Mouse (Mus musculus) limb, embryonic 14.5 days (tissue): Measurements from ENCODE around the gene Raver1. TPM values are rescaled to one million over a fixed set of nuclear protein-coding genes. Genes with fewer than 3 reads are reported as not detected.

Experiments used
- ATAC-seq: fragments of 200-750 bp; cut with Nextera tagmentation; 2 replicates; pipeline ENCODE4 v1.8.0; 2017; ENCODE audit warnings: low read depth, moderate number of reproducible peaks, moderate TSS enrichment; ENCODE audit not compliant: low FRiP score
- DNase-seq: peaks from one replicate; pipeline ENCODE4 v3.0.0-alpha.2; 2015; ENCODE audit warnings: low spot score
- H3K27ac ChIP-seq: fragments of 300-500 bp; sonication (generic); replicated peaks from 2 replicates; pipeline ENCODE4 v1.5.1; 2014; ENCODE audit warnings: low read depth, mild to moderate bottlenecking, low read length, moderate library complexity, mixed read lengths
- H3K27me3 ChIP-seq: fragments of 300-500 bp; sonication (generic); 2 replicates; pipeline ENCODE4 v1.6.1; 2014; ENCODE audit warnings: low read length, mixed read lengths; ENCODE audit not compliant: control insufficient read depth, insufficient read depth
- H3K36me3 ChIP-seq: fragments of 300-500 bp; sonication (generic); 2 replicates; pipeline ENCODE4 v1.6.1; 2014; ENCODE audit warnings: mild to moderate bottlenecking, low read length, moderate library complexity, mixed read lengths; ENCODE audit not compliant: control insufficient read depth, insufficient read depth
- H3K4me1 ChIP-seq: fragments of 300-500 bp; sonication (generic); 2 replicates; pipeline ENCODE4 v1.6.1; 2014; ENCODE audit warnings: antibody characterized with exemption, low read length, mixed read lengths; ENCODE audit not compliant: control insufficient read depth, insufficient read depth
- H3K4me2 ChIP-seq: fragments of 300-500 bp; sonication (generic); replicated peaks from 2 replicates; pipeline ENCODE4 v1.6.1; 2014; ENCODE audit warnings: low read depth, mild to moderate bottlenecking, low read length, moderate library complexity; ENCODE audit not compliant: severe bottlenecking
- H3K4me3 ChIP-seq: fragments of 300-500 bp; sonication (generic); replicated peaks from 2 replicates; pipeline ENCODE4 v1.5.1; 2014; ENCODE audit warnings: low read length
- H3K9ac ChIP-seq: fragments of 300-500 bp; sonication (generic); 2 replicates; pipeline ENCODE4 v1.6.1; 2014; ENCODE audit warnings: mild to moderate bottlenecking, low read depth, low read length, moderate library complexity; ENCODE audit not compliant: severe bottlenecking
- H3K9me3 ChIP-seq: fragments of 300-500 bp; sonication (generic); 2 replicates; pipeline ENCODE4 v1.6.1; 2016; ENCODE audit warnings: low read length; ENCODE audit not compliant: control insufficient read depth
- POLR2A ChIP-seq: fragments of 200-500 bp; IDR thresholded peaks from 2 replicates; pipeline ENCODE4 v1.8.0; 2012; ENCODE audit warnings: inconsistent platforms, mild to moderate bottlenecking, moderate library complexity, borderline replicate concordance; ENCODE audit not compliant: insufficient read depth, insufficient read length; ENCODE audit errors: extremely low read depth
- WGBS: fragments of 180-500 bp; shearing (Covaris S2); extraction: QIAGEN DNeasy Blood & Tissue Kit; methylation state at CpG from one replicate; pipeline ENCODE4 v1.1.7; 2014; 5-methylcytosine and 5-hydroxymethylcytosine counted together
- polyA plus RNA-seq, 2 experiments: library from polyadenylated mRNA; depleted of rRNA in 1 of 2; stranded (reverse) in 1 of 2; unstranded in 1 of 2; fragments of >200 nt; fragmentation: Nextera tagmentation in 1 of 2; extraction: Ambion mirVana in 1 of 2; gene quantifications; 2 replicates each; pipeline versions ENCODE4 v1.2.1 to v1.2.3; 2012 to 2014

Raver1 gene
- polyA plus RNA-seq, 2 experiments, result 76.3 to 94.0 TPM

DNA sequence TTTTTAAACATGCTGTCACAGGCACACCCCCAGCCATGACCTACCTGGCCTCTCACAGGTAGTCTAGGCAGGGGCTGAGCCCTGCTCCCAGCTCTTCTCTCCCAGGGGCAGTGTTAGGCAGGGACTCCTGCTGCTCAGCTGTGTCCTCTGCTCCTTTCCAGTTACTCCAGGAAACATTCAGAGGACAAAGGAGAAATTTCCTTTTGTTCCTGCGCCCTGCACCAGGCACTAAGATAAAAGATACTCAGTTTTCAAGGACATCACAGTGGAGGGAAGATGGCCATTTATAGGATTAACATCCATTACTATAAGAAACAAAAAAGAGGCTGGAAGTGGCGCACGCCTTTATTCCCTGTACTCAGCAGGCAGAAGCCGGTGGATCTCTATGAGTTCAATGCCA lies 4.2 kb upstream of the Raver1 start:
- WGBS, result 94% methylated on average over 4 of the region's 4 CpGs
- Histone ChIP-seq H3K9me3 (no peaks in the 10 kb centered on the region), H3K36me3 (no peaks in the 10 kb centered on the region), H3K4me2 (no peak overlapping the region), H3K9ac (no peak overlapping the region), H3K27me3 (no peaks in the 10 kb centered on the region), H3K4me3 (no peak overlapping the region), H3K27ac (no peak overlapping the region), H3K4me1 (peaks cover under 1% of the 10 kb centered on the region; the same call in 1 of the 2 replicates)
- DNase-seq (no peak), ATAC-seq (no peak)
- no peak for TF ChIP-seq POLR2A

DNA sequence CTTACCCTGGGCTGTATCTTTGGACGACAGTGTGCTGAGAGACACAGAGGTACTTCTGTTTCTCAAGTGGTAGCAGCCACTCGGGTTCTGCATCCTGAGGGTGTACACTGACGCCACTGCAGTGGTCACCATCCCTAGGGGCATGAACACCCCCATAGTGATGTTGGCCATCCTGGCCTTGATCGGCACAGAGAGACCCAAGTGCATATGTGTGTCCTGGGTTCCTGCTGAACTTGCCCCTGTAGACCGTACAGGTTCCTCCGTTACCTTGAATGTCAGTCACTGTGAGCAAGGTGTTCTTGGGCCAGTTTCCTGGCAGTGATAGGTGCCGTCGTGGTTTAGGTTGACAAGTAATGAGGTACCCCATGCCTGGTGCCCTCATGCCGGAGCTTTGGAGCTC lies 1.6 kb upstream of the Raver1 start:
- no peak for DNase-seq

DNA sequence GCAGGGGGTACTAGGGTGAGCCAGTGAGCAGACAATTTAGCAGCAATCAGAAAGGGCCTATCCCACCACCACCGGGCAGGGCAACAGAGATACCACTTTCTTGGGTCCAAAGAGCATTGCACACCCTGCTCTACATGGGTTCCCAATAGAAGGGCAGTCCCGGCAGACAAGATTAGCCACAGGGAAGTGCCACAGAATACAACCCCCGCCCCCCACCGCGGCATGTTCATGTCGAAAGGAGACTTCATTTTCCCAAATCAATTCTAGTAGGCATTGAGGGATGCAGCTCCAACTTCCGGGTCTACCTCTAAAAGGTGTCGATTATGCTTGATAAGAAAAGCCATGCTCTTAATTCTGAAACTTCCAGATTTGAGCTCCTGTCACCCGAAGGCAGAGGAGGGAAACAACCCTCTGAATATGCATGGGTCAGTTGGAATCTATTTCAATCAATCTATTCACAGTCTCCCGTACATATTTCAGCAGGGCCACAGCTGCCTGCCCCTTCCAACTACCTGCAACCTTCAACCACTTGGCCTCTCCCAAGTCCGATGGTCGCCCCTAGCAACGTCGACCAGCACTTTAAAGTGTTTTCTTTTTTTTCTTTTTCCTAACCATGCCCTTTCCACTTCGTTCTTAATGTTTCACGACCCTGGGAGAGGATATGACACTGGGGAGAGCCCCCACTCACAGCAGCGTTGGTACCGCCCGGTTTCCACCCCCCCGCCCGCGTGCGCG lies 669 bp downstream of the Raver1 start:
- Histone ChIP-seq H3K27ac (peak overlapping the region; percentile 89), H3K9ac (peak overlapping the region; percentile 86), H3K4me2 (peak overlapping the region; percentile 82), H3K4me3 (peak overlapping the region; percentile 76), H3K36me3 (peaks cover 42% of the 10 kb centered on the region), H3K9me3 (no peaks in the 10 kb centered on the region), H3K27me3 (no peaks in the 10 kb centered on the region), H3K4me1 (peaks cover 5% of the 10 kb centered on the region; the same call in 1 of the 2 replicates)
- DNase-seq, result no peak
- 3% methylated on average over 24 of the region's 24 CpGs for whole genome bisulfite sequencing
- ATAC-seq, result no peak; the same call in 1 of the 2 replicates
- TF ChIP-seq POLR2A, result no peak

More for the DNA sequence above, 1.6 kb upstream of the Raver1 start:
- no peak overlapping the region for H3K27ac ChIP-seq
- no peak for TF ChIP-seq POLR2A
- no peak for ATAC-seq
- no peak overlapping the region for H3K4me3 ChIP-seq
- H3K9ac ChIP-seq, result no peak overlapping the region
- H3K36me3 ChIP-seq, result peaks cover 19% of the 10 kb centered on the region
- peaks cover 5% of the 10 kb centered on the region; the same call in 1 of the 2 replicates for H3K4me1 ChIP-seq
- no peaks in the 10 kb centered on the region for H3K9me3 ChIP-seq
- H3K4me2 ChIP-seq, result no peak overlapping the region
- WGBS, result 93% methylated on average over 9 of the region's 9 CpGs
- no peaks in the 10 kb centered on the region for H3K27me3 ChIP-seq

DNA sequence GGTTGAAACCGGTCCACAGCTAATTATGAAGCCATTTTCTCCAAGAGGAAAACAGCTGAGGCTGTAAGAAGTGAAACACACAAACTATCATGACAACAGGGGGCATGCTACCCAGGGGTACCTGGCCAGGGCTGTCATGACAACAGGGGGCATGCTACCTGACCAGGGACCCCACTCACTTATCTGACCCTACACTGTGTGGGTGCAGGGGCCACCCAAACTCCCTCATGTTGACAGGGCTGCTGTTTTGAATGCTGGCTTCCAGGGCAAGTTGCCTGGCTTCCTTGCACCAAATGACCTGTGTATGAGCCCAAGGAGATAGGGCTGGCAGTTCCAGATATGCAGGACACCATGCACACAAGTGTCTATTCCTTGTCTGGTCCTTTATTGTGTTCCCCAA lies 1.3 kb downstream of the Raver1 start:
- Histone ChIP-seq H3K4me2 (peak overlapping the region; percentile 82), H3K9me3 (no peaks in the 10 kb centered on the region), H3K27ac (no peak overlapping the region), H3K27me3 (no peaks in the 10 kb centered on the region), H3K4me1 (peaks cover 5% of the 10 kb centered on the region; the same call in 1 of the 2 replicates), H3K4me3 (peak overlapping the region; percentile 76), H3K36me3 (peaks cover 48% of the 10 kb centered on the region), H3K9ac (peak overlapping the region; percentile 86)
- no peak for DNase-seq
- ATAC-seq, result no peak
- no peak for TF ChIP-seq POLR2A
- 83% methylated on average over 1 of the region's 1 CpGs for WGBS

DNA sequence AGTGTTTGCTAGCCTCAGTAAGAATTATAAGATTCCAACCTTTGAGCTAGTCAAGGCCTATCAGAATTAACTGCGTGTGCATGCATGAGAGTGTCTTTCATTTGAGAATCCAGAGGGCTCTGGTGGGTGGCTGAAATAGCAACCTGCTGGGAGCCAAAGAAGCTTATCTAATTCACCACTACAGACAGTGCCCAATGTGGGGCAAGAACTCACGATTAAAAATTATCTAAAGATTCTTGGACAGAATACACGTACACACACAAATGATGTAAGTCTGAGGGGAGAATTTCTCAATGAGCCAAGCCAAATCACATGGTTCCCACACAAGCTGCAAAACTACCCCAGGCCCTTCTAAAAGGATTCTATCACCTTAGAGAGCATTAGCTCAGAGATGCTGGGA lies 8.5 kb downstream of the Raver1 start:
- DNase-seq, result no peak
- H3K4me3 ChIP-seq, result no peak overlapping the region
- H3K27ac ChIP-seq, result no peak overlapping the region
- 94% methylated on average over 3 of the region's 3 CpGs for WGBS
- peaks cover 97% of the 10 kb centered on the region for H3K36me3 ChIP-seq
- no peak for ATAC-seq
- H3K9ac ChIP-seq, result no peak overlapping the region
- H3K4me2 ChIP-seq, result no peak overlapping the region
- TF ChIP-seq POLR2A, result no peak
- H3K27me3 ChIP-seq, result no peaks in the 10 kb centered on the region
- no peaks in the 10 kb centered on the region for H3K4me1 ChIP-seq
- no peaks in the 10 kb centered on the region for H3K9me3 ChIP-seq
